Comparison of ENCODE assay signal across 13 mouse cellular contexts in genomic region chr1:96773712-96774111, GRCm38 (mm10).
"Had no signal": no experiment of that assay in that cellular context is flagged by ENCODE, and none has a peak within 500 bp of the region (broad histone marks: within the 10 kb centered on the region; RNA-seq: fewer than 3 reads in every experiment).

No protein-coding gene starts in this region.

- H3K27me3 ChIP-seq: limb, embryonic 13.5 days; neural tube, embryonic 15.5 days had no signal

- H3K4me3 ChIP-seq: limb, embryonic 13.5 days; myocyte; neural tube, embryonic 15.5 days had no signal

- H3K36me3 ChIP-seq: limb, embryonic 13.5 days; neural tube, embryonic 15.5 days had no signal

- ATAC-seq: lung, postnatal 0 days had no signal

- DNase-seq: kidney, adult 18-20 months; kidney, postnatal 10 days; left cerebral cortex, postnatal 4 days; lung, adult 2 months; lung, postnatal 36 days; right cerebral cortex, adult 18-20 months; right cerebral cortex, postnatal 25 days; thymus, postnatal 36 days had no signal

- H3K27ac ChIP-seq: limb, embryonic 13.5 days; liver, embryonic 14.5 days; neural tube, embryonic 15.5 days had no signal

- H3K9ac ChIP-seq: limb, embryonic 13.5 days; liver, embryonic 14.5 days; neural tube, embryonic 15.5 days had no signal

- H3K4me1 ChIP-seq: limb, embryonic 13.5 days; neural tube, embryonic 15.5 days had no signal

- H3K9me3 ChIP-seq: limb, embryonic 13.5 days; neural tube, embryonic 15.5 days had no signal

- H3K4me2 ChIP-seq: limb, embryonic 13.5 days; neural tube, embryonic 15.5 days had no signal
